22 mouse cellular contexts compared by ENCODE assay signal in genomic region chr11:99144940-99145339, GRCm38 (mm10). TPM values are rescaled to one million over a fixed set of nuclear protein-coding genes. Genes with fewer than 3 reads are reported as not detected.
A peak's percentile ranks its signal among the peaks of the same experiment; 100 is the strongest.
DNase-seq lines count a peak whose midpoint lies in the region; ATAC-seq lines count a peak whose summit lies in the region.
"Had no signal": no experiment of that assay in that cellular context is flagged by ENCODE, and none has a peak within 500 bp of the region (broad histone marks: within the 10 kb centered on the region; RNA-seq: fewer than 3 reads in every experiment).

No protein-coding gene starts in this region.

- no peaks in the 10 kb centered on the region for H3K36me3 ChIP-seq in heart, embryonic 11.5 days (ENCODE audit: control insufficient read depth, insufficient read depth, low read length)
- H3K36me3 ChIP-seq in megakaryocyte, embryonic 14.5 days (replicated peaks; ENCODE audit: low read length): no peaks in the 10 kb centered on the region
- H3K36me3 ChIP-seq in limb, embryonic 13.5 days: no peaks in the 10 kb centered on the region
- H3K36me3 ChIP-seq: G1E; hindbrain, embryonic 13.5 days; liver, embryonic 15.5 days; neural tube, embryonic 12.5 days; stomach, embryonic 15.5 days had no signal

- 75% methylated on average over 23 of the region's 23 CpGs for WGBS in heart, embryonic 11.5 days (ENCODE audit: insufficient replicate concordance)
- 91% methylated on average over 23 of the region's 23 CpGs for WGBS in limb, embryonic 13.5 days

- H3K27me3 ChIP-seq in heart, embryonic 11.5 days (ENCODE audit: control insufficient read depth, insufficient read depth, low read length): no peaks in the 10 kb centered on the region
- peaks cover 88% of the 10 kb centered on the region for H3K27me3 ChIP-seq in megakaryocyte, embryonic 14.5 days (replicated peaks)
- H3K27me3 ChIP-seq in limb, embryonic 13.5 days: no peaks in the 10 kb centered on the region
- H3K27me3 ChIP-seq: forebrain, embryonic 13.5 days; hindbrain, embryonic 13.5 days; neural tube, embryonic 12.5 days; stomach, embryonic 15.5 days had no signal

- no peak overlapping the region for H3K9ac ChIP-seq in heart, embryonic 11.5 days (ENCODE audit: low read depth, low read length)
- no peak overlapping the region for H3K9ac ChIP-seq in limb, embryonic 13.5 days
- H3K9ac ChIP-seq: forebrain, embryonic 13.5 days; hindbrain, embryonic 13.5 days; liver, embryonic 15.5 days; neural tube, embryonic 12.5 days; stomach, embryonic 15.5 days had no signal

- peak overlapping the region; percentile 20; the same call in 1 of the 2 replicates for H3K4me2 ChIP-seq in heart, embryonic 11.5 days
- H3K4me2 ChIP-seq in limb, embryonic 13.5 days (replicated peaks): no peak overlapping the region
- H3K4me2 ChIP-seq: forebrain, embryonic 13.5 days; hindbrain, embryonic 13.5 days; liver, embryonic 15.5 days; neural tube, embryonic 12.5 days; stomach, embryonic 15.5 days had no signal

- no peak overlapping the region for H3K4me3 ChIP-seq in heart, embryonic 11.5 days (ENCODE audit: low read depth, low read length)
- H3K4me3 ChIP-seq in megakaryocyte, embryonic 14.5 days (replicated peaks): peak overlapping the region; percentile 29
- H3K4me3 ChIP-seq in limb, embryonic 13.5 days: no peak overlapping the region
- H3K4me3 ChIP-seq: forebrain, embryonic 13.5 days; hindbrain, embryonic 13.5 days; layer of hippocampus, adult 2 months; left cerebral cortex, adult 2 months; liver, embryonic 15.5 days; neural tube, embryonic 12.5 days; stomach, embryonic 15.5 days had no signal

- ATAC-seq in heart, embryonic 11.5 days (replicated peaks; ENCODE audit: insufficient number of reproducible peaks, low FRiP score, low TSS enrichment): no peak
- no peak for ATAC-seq in megakaryocyte, adult 5-6 weeks (ENCODE audit: poor library complexity, severe bottlenecking)
- no peak for ATAC-seq in limb, embryonic 13.5 days (ENCODE audit: low FRiP score, low read depth)
- ATAC-seq: forebrain, embryonic 13.5 days; intestine, postnatal 0 days; lung, postnatal 0 days had no signal

- no peak for DNase-seq in heart, adult 18-20 months
- peak; percentile 31 for DNase-seq in R1 (ENCODE audit: low read depth, low spot score)
- DNase-seq in layer of hippocampus, postnatal 10 days (ENCODE audit: low spot score in 2 of 2): no peak
- DNase-seq: adrenal gland, adult 2 months; cerebellum, postnatal 14 days; gastrocnemius, postnatal 25 days had no signal

- H3K27ac ChIP-seq in heart, embryonic 11.5 days (ENCODE audit: low read depth, low read length): no peak overlapping the region
- H3K27ac ChIP-seq in limb, embryonic 13.5 days: peak overlapping the region; percentile 44; the same call in 1 of the 2 replicates
- H3K27ac ChIP-seq: forebrain, embryonic 13.5 days; hindbrain, embryonic 13.5 days; kidney, postnatal 0 days; layer of hippocampus, adult 2 months; left cerebral cortex, adult 2 months; liver, embryonic 15.5 days; neural tube, embryonic 12.5 days; stomach, embryonic 15.5 days had no signal

- H3K4me1 ChIP-seq in heart, embryonic 11.5 days (ENCODE audit: control insufficient read depth, insufficient read depth, low read length): peaks cover 40% of the 10 kb centered on the region
- peaks cover 64% of the 10 kb centered on the region for H3K4me1 ChIP-seq in megakaryocyte, embryonic 14.5 days
- H3K4me1 ChIP-seq in limb, embryonic 13.5 days: peaks cover 81% of the 10 kb centered on the region

- H3K9me3 ChIP-seq in heart, embryonic 11.5 days (replicated peaks; ENCODE audit: control insufficient read depth, low read length): no peaks in the 10 kb centered on the region
- no peaks in the 10 kb centered on the region for H3K9me3 ChIP-seq in megakaryocyte, embryonic 14.5 days
- no peaks in the 10 kb centered on the region for H3K9me3 ChIP-seq in limb, embryonic 13.5 days
- H3K9me3 ChIP-seq: forebrain, embryonic 13.5 days; G1E; hindbrain, embryonic 13.5 days; liver, embryonic 15.5 days; neural tube, embryonic 12.5 days; stomach, embryonic 15.5 days had no signal

RNA-seq across cellular contexts. Expression of gene Ccr7, which starts 9.9 kb away (rescaled TPM):
- polyA plus RNA-seq in heart, embryonic 11.5 days (2014; fragmentation: Nextera tagmentation; extraction: Ambion mirVana): 0.21 and 0.36 TPM in 2 replicates
- total RNA-seq in heart, adult 18-20 months (2021): 1 to 10 TPM in 1 of 2 experiments, under 1 TPM in 1; 0.30 to 2.8 TPM
- polyA plus RNA-seq in megakaryocyte, embryonic 14.5 days (2012; ENCODE audit: insufficient read depth, low replicate concordance): not detected in 2 replicates
- 0.39 and 0.45 TPM in 2 replicates for total RNA-seq in megakaryocyte, adult 5-6 weeks (2015)
- total RNA-seq in megakaryocyte, adult 5-6 weeks (2017): 0.18 TPM in 1 of 2 replicates, not detected in the other
- 0.39 and 0.83 TPM in 2 replicates for polyA plus RNA-seq in limb, embryonic 13.5 days (2015; fragmentation: Nextera tagmentation; extraction: Ambion mirVana)
- not detected for total RNA-seq in layer of hippocampus, postnatal 10 days (2021)
- total RNA-seq: gastrocnemius, postnatal 25 days; layer of hippocampus, adult 2 months; left cerebral cortex, adult 2 months; midbrain, postnatal 0 days had no signal
- polyA plus RNA-seq: forebrain, embryonic 13.5 days; G1E; hindbrain, embryonic 13.5 days; midbrain, postnatal 0 days had no signal

RNA-seq across cellular contexts. Expression of gene Tns4, which starts 55.8 kb away (rescaled TPM):
- 0.13 TPM in 1 of 2 replicates, not detected in the other for polyA plus RNA-seq in heart, embryonic 11.5 days (2014; fragmentation: Nextera tagmentation; extraction: Ambion mirVana)
- total RNA-seq in heart, adult 18-20 months (2021): under 1 TPM; 0.07 to 0.18 TPM
- polyA plus RNA-seq in megakaryocyte, embryonic 14.5 days (2012; ENCODE audit: insufficient read depth, low replicate concordance): 0.93 TPM in 1 of 2 replicates, not detected in the other
- total RNA-seq in megakaryocyte, adult 5-6 weeks (2015): 7.4 and 8.6 TPM in 2 replicates
- 4.1 and 4.6 TPM in 2 replicates for total RNA-seq in megakaryocyte, adult 5-6 weeks (2017)
- polyA plus RNA-seq in limb, embryonic 13.5 days (2015; fragmentation: Nextera tagmentation; extraction: Ambion mirVana): 0.55 and 1.2 TPM in 2 replicates
- under 1 TPM; 0.09 to 0.11 TPM for total RNA-seq in layer of hippocampus, postnatal 10 days (2021)
- total RNA-seq: layer of hippocampus, adult 2 months had no signal
- polyA plus RNA-seq: forebrain, embryonic 13.5 days had no signal

Comparison
In these comparisons a context has a peak if more than half of its experiments do, and no peak if none do; other contexts are left out.
1. RNA of gene Tns4, which starts 55.8 kb away (total RNA-seq): 4.1 to 8.6 TPM in megakaryocyte, adult 5-6 weeks; 0.07 to 0.18 TPM in heart, adult 18-20 months and 0.09 to 0.11 TPM in layer of hippocampus, postnatal 10 days; every median in the first group is over 4 times any median in the second.